Mouse (Mus musculus) kidney, embryonic 14.5 days (tissue): Measurements from ENCODE around the gene Olfr59. TPM values are rescaled to one million over a fixed set of nuclear protein-coding genes. Genes with fewer than 3 reads are reported as not detected.

ENCODE experiments used
- ATAC-seq: fragments of 200-750 bp; cut with Nextera tagmentation; 2 replicates; pipeline ENCODE4 v1.8.0; 2017; ENCODE audit warnings: moderate number of reproducible peaks, mild to moderate bottlenecking, moderate TSS enrichment, moderate library complexity; ENCODE audit not compliant: low FRiP score, low TSS enrichment
- H3K27ac ChIP-seq: fragments of 300-500 bp; sonication (generic); 2 replicates; pipeline ENCODE4 v1.5.1; 2014; ENCODE audit warnings: low read depth, mild to moderate bottlenecking, low read length, moderate library complexity, mixed read lengths
- H3K27me3 ChIP-seq: fragments of 300-500 bp; sonication (generic); 2 replicates; pipeline ENCODE4 v1.6.1; 2014; ENCODE audit warnings: mild to moderate bottlenecking, low read length; ENCODE audit not compliant: control insufficient read depth, insufficient read depth
- H3K36me3 ChIP-seq: fragments of 300-500 bp; sonication (generic); 2 replicates; pipeline ENCODE4 v1.6.1; 2014; ENCODE audit warnings: low read length, mixed read lengths; ENCODE audit not compliant: control insufficient read depth, insufficient read depth
- H3K4me1 ChIP-seq: fragments of 300-500 bp; sonication (generic); 2 replicates; pipeline ENCODE4 v1.6.1; 2014; ENCODE audit warnings: low read length, mixed read lengths; ENCODE audit not compliant: control insufficient read depth, insufficient read depth
- H3K4me2 ChIP-seq: fragments of 300-500 bp; sonication (generic); replicated peaks from 2 replicates; pipeline ENCODE4 v1.6.1; 2014; ENCODE audit warnings: low read depth, mild to moderate bottlenecking, low read length
- H3K4me3 ChIP-seq: fragments of 300-500 bp; sonication (generic); 2 replicates; pipeline ENCODE4 v1.5.1; 2014; ENCODE audit warnings: mild to moderate bottlenecking, low read length
- H3K9ac ChIP-seq: fragments of 300-500 bp; sonication (generic); 2 replicates; pipeline ENCODE4 v1.6.1; 2014; ENCODE audit warnings: low read depth, mild to moderate bottlenecking, low read length, moderate library complexity
- H3K9me3 ChIP-seq: fragments of 300-500 bp; sonication (generic); 2 replicates; pipeline ENCODE4 v1.6.1; 2016; ENCODE audit warnings: low read length; ENCODE audit not compliant: control insufficient read depth
- WGBS: fragments of 180-500 bp; shearing (Covaris S2); extraction: QIAGEN DNeasy Blood & Tissue Kit; methylation state at CpG from one replicate; pipeline ENCODE4 v1.1.7; 2014; 5-methylcytosine and 5-hydroxymethylcytosine counted together
- polyA plus RNA-seq: library from polyadenylated mRNA; unstranded; fragments of >200 nt; fragmentation: Nextera tagmentation; extraction: Ambion mirVana; gene quantifications from 2 replicates; pipeline ENCODE4 v1.2.1, GENCODE M21; 2014

Olfr59 gene
- polyA plus RNA-seq: not detected in 2 replicates

GRCm38 (mm10) chr11:74283436-74283835 is at the start of gene Olfr59:
TSS of gene Olfr59 (plus strand) at chr11:74283736.
- Histone ChIP-seq H3K4me1 (no peaks in the 10 kb centered on the region), H3K36me3 (no peaks in the 10 kb centered on the region), H3K27ac (no peak within 1 kb of the TSS), H3K9me3 (no peaks in the 10 kb centered on the region), H3K27me3 (no peaks in the 10 kb centered on the region), H3K9ac (no peak within 1 kb of the TSS), H3K4me2 (no peak within 1 kb of the TSS), H3K4me3 (no peak within 1 kb of the TSS)
- no peak for ATAC-seq
- WGBS: 51% methylated on average over 2 of the region's 2 CpGs

- no peak overlapping the region for H3K4me3 ChIP-seq
- no peaks in the 10 kb centered on the region for H3K36me3 ChIP-seq
- H3K4me2 ChIP-seq: no peak overlapping the region
- no peak overlapping the region for H3K27ac ChIP-seq
- no peak for ATAC-seq
- no peak overlapping the region for H3K9ac ChIP-seq
- no peaks in the 10 kb centered on the region for H3K4me1 ChIP-seq
- no peaks in the 10 kb centered on the region for H3K27me3 ChIP-seq
- no peaks in the 10 kb centered on the region for H3K9me3 ChIP-seq
- WGBS: 86% methylated on average over 3 of the region's 3 CpGs
These were observed 42.3 kb upstream of the Olfr59 start for GRCm38 (mm10) chr11:74241201-74241600.

GRCm38 (mm10) chr11:74259508-74259907 is 24.0 kb upstream of the Olfr59 start, which contains the start of gene Olfr406:
TSS of gene Olfr406 (plus strand) at chr11:74259808.
- ATAC-seq: no peak
- 52% methylated on average over 2 of the region's 2 CpGs for WGBS
- no peaks in the 10 kb centered on the region for H3K36me3 ChIP-seq

DNA sequence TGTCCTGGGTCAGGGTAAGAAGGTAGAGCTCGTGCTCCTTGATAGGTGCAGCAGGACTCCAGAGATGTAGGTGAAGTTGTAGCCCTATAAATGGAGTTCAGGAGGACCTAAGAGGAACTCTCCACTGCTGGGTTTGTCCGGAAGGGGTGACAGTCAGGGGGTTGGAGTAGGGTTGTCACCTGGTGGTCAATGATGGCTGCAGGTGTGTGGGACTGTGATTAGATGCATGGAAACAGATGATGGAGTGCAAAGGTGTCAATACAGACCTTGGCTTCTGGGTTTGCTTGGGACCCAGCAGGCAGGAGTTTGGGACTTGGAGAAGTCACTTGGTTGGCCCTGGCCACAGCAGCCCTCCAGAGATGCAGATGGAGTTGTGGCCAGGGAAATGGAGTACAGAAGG is 3.7 kb downstream of the Olfr59 start:
- Histone ChIP-seq H3K27ac (no peak overlapping the region), H3K27me3 (no peaks in the 10 kb centered on the region), H3K36me3 (no peaks in the 10 kb centered on the region), H3K9me3 (no peaks in the 10 kb centered on the region), H3K9ac (no peak overlapping the region), H3K4me3 (no peak overlapping the region), H3K4me1 (no peaks in the 10 kb centered on the region), H3K4me2 (no peak overlapping the region)
- WGBS: 90% methylated on average over 2 of the region's 2 CpGs
- ATAC-seq: no peak

More at GRCm38 (mm10) chr11:74259508-74259907, 24.0 kb upstream of the Olfr59 start, which contains the start of gene Olfr406:
- Histone ChIP-seq H3K4me3 (no peak within 1 kb of the TSS), H3K9me3 (no peaks in the 10 kb centered on the region), H3K27me3 (no peaks in the 10 kb centered on the region), H3K27ac (no peak within 1 kb of the TSS), H3K9ac (no peak within 1 kb of the TSS), H3K4me1 (no peaks in the 10 kb centered on the region), H3K4me2 (no peak within 1 kb of the TSS)

GRCm38 (mm10) chr11:74326044-74326443 is 42.5 kb downstream of the Olfr59 start:
- H3K9me3 ChIP-seq: no peaks in the 10 kb centered on the region
- H3K27ac ChIP-seq: no peak overlapping the region
- no peak overlapping the region for H3K4me3 ChIP-seq
- H3K36me3 ChIP-seq: no peaks in the 10 kb centered on the region
- no peaks in the 10 kb centered on the region for H3K4me1 ChIP-seq
- 82% methylated on average over 2 of the region's 2 CpGs for WGBS
- no peak overlapping the region for H3K4me2 ChIP-seq
- H3K9ac ChIP-seq: no peak overlapping the region
- no peaks in the 10 kb centered on the region for H3K27me3 ChIP-seq
- ATAC-seq: no peak

DNA sequence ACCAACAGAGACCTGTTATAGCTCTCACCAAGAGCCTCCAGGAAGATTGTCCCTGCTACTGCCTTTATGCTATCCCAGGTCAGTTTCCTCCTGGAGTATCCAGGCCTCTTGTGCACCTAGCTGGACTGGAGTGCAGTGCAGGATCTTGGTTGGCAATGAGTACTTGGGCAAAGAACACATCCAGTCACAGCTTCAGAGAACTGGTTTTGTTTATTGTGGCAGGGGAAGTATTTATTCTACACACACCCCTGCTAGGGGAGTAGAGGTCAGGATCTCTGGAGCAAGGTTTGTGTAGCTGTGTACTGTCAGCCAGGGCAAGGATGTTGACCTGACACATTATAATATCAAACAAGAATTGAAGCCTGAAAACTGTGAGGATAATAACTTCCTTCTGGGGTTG is 45.2 kb downstream of the Olfr59 start:
- Histone ChIP-seq H3K36me3 (no peaks in the 10 kb centered on the region), H3K27ac (no peak overlapping the region), H3K27me3 (no peaks in the 10 kb centered on the region), H3K4me1 (no peaks in the 10 kb centered on the region), H3K4me3 (no peak overlapping the region), H3K9me3 (no peaks in the 10 kb centered on the region), H3K4me2 (no peak overlapping the region), H3K9ac (no peak overlapping the region)
- ATAC-seq: no peak

DNA sequence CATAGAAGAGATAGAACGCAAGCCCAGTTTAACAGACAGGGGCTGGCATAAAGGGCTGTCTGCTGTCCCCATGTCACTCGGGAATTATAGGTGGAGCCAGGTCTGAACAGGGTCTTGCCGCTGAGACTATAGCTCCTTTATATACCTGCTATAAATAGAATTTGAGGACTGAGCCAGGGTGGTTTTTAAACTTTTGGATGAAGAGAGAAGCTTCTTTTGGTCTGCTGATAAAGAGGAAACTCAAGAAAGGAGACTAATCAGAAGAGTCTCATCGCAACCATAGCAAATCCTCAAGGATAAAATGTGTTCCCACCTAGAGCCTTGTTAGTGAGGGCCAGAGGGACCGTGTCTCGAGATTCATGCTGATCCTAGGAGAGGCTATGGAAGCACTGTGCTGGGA is 54.4 kb downstream of the Olfr59 start, which contains the start of gene Olfr410:
Olfr410 (minus strand) TSS at position 101 of the 400 bp plus-strand sequence.
- Histone ChIP-seq H3K27me3 (no peaks in the 10 kb centered on the region), H3K9ac (no peak within 1 kb of the TSS), H3K27ac (no peak within 1 kb of the TSS), H3K4me1 (no peaks in the 10 kb centered on the region), H3K4me2 (no peak within 1 kb of the TSS), H3K9me3 (no peaks in the 10 kb centered on the region), H3K36me3 (no peaks in the 10 kb centered on the region), H3K4me3 (no peak within 1 kb of the TSS)
- WGBS: 86% methylated on average over 6 of the region's 6 CpGs
- ATAC-seq: no peak

Other genes with a start within 250 kb of the Olfr59 start
- gene Olfr139, start 227.2 kb upstream of the Olfr59 start, polyA plus RNA-seq: not detected in 2 replicates
- gene Olfr399, start 227.1 kb upstream of the Olfr59 start, polyA plus RNA-seq: not detected in 2 replicates
- gene Zfp616, start 213.8 kb upstream of the Olfr59 start, polyA plus RNA-seq: not detected in 2 replicates
- not detected in 2 replicates for gene Olfr401, start 170.0 kb upstream of the Olfr59 start, polyA plus RNA-seq
- not detected in 2 replicates for gene Olfr402, start 130.2 kb upstream of the Olfr59 start, polyA plus RNA-seq
- not detected in 2 replicates for gene Olfr403, start 97.5 kb upstream of the Olfr59 start, polyA plus RNA-seq
- gene Olfr43, start 72.4 kb upstream of the Olfr59 start, polyA plus RNA-seq: not detected in 2 replicates
- not detected in 2 replicates for gene Olfr406, start 23.9 kb upstream of the Olfr59 start, polyA plus RNA-seq
- gene Olfr410, start 54.3 kb downstream of the Olfr59 start, polyA plus RNA-seq: not detected in 2 replicates
- not detected in 2 replicates for gene Olfr411, start 68.9 kb downstream of the Olfr59 start, polyA plus RNA-seq
- gene Olfr412, start 78.3 kb downstream of the Olfr59 start, polyA plus RNA-seq: not detected in 2 replicates